Mouse (Mus musculus): ENCODE data around the gene Skor1.
A peak's percentile ranks its signal among the peaks of the same experiment; 100 is the strongest.

Skor1 gene

DNA sequence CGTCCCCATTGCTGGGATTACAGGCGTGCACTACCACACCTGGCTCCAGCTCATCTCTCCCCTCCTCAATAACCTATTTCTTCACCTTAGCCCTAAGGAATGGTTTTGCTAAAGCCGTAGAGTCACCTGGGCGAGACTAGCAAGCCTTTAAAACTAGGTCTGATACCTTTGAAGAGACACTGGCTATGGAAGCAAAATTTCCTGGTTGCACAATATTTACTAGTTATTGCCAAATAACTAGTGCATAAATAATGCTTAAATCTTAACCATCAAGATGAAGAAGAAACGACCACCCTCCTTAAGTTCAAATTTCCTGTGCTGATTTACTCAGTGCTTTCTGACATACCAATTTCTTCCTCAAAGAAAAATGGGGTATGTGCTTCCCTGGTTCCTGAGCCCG, 15.1 kb downstream of the Skor1 start:
- no peak for DNase-seq (ENCODE audit: low read depth, low spot score)

DNA sequence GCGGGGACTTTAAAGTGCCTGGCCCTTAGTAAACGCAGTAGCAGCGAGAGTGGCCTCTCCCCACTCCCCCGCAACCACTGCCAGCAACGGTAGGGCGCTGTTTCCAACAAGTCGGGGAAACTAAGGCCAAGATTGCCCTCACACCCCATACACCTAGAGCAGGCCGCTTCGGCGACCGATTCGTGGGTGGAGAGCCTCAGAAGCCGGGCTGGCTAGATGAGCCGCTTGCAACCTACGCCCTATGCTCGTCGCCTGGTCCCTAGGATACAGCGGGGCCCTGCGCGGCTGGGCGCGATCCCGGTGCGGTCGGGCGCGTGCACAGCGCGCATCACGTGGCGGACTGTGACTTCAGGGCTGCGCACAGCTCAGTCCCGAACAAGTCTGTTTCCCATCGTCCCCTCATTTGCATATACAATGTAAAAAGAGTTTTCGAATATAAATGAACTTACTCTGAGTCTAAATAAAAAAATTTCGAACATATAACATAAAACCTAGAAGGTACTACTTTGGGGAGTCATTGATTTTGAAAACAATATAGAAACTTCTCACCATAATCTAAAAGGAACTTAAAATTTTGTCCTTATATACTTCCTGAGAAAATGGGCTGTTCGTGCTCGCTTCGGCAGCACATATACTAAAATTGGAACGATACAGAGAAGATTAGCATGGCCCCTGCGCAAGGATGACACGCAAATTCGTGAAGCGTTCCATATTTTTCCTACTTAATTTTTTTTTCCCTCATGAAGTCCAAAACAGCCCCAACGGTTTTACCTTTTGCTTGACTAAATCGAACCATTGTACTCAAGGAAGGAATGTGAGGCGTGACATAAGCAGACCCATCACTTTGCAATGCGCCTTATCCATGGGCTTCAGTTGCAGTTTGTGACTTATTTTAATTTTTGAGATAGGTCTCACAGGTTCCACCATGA, 15.8 kb downstream of the Skor1 start:
- DNase-seq (ENCODE audit: low read depth, low spot score): peak; percentile 89

GRCm38 (mm10) chr9:63131957-63132602, 16.7 kb downstream of the Skor1 start:
- no peak for DNase-seq (ENCODE audit: low read depth, low spot score)

DNA sequence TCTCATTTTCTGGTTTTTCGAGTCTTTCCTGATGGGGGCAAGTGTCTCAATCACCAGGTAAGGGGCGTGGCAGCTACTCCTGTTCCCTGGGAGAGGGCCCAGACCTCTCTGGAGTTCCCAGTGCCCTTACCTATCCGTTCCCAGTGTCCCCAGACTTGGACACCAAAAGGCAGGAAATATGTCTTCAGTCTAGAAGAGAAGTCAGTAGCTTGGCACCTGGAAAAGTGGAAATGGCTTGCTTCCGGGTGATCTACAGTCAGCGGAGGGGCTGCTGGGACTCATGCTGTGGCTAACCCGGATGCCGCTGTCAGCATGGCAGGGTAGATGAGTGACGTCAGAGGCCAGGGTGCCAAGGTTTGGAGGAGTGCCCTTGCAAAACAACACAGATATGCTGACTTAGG, 19.1 kb downstream of the Skor1 start:
- no peak for DNase-seq (ENCODE audit: low read depth, low spot score)

DNA sequence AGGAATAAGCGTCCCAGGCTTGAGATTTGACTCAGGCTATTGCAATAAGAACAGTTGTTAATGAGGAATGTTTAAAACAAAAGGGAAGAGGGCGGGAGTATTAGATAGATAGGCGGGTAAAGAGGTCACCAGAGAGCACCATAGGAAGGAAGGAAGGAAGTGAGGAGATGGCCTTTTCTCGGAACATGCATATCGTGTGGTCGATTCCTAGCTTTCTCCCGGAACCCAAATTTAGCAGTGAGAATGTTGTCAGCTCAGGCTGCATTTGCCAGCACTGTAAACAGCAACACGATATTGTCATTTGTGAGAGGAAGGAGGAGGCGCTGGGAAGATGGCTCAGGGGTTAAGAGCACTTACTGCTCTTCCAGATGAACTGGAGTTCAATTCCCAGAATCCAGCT, 24.2 kb downstream of the Skor1 start:
- DNase-seq (ENCODE audit: low read depth, low spot score): no peak

GRCm38 (mm10) chr9:63123451-63124438, 25.0 kb downstream of the Skor1 start:
- no peak for DNase-seq (ENCODE audit: low read depth, low spot score)

DNA sequence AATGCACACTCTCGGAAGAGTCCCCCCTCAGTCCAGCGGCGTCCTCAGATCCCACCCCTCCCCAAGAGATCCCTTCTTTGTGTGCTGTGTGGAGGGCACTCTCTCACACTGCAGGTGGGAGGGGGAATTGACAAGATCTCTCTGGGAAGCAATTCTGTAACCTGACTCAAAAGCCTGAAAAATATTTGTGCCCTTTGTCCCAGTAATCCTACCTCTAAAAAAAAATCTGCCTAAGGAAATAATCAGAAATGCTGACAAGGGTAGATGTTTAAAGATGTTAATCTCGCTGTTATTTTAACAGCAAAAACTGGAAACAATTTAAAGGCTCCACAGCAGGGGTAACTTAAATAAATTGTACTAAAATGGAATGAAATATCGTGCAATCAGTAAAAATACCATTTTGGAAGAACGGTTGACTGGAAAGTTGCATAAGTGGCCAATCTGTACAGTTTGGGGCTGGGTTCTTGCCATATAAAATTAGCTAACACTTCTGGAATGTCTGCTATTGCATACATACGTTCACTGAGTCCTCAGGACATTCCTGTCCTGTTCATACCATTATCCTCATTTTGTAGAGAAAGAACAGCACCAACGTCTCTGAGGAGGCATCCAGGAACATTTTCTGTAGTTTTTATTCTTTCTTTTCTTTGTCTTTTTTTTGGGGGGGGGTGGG, 26.5 kb downstream of the Skor1 start:
- DNase-seq (ENCODE audit: low read depth, low spot score): no peak

DNA sequence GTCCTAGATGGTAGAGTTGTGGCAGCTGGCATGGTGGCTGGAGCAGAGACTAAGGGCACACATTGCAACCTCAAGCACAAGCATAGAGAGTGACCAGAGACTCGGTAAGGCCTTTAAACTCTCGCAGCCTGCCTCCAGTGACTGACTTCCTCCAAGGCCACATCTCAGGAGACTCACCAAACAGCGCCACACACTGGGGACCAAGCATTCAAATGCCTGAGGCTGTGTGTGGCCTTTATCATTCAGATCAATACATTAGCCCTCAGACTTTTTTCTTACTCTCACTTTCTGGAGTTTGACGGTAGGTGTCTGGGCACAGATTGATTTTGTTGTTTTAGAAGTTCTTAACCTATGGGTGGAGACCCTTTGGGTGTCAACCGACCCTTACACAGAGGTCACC, 30.4 kb downstream of the Skor1 start:
- no peak for DNase-seq (ENCODE audit: low read depth, low spot score)

DNA sequence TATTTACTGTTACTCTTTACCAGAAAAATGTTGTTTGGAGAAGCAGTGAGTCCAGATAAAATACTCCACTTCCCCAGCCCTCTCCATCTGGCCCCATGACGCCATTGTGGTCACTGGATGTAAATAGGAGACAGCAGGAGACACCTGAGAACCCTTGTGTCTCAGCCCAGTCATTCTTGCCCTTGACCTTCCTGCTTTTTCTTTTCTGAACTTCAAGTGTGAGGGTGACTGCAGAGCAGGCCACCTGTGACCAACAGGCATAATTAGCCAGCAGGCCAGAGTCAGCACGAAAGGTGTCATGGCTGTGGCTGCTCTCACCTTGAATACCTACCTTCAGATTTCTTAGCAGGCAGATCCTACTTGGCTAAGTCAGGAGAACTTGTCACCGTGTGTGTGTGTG, 36.2 kb downstream of the Skor1 start:
- no peak for DNase-seq (ENCODE audit: low read depth, low spot score)

DNA sequence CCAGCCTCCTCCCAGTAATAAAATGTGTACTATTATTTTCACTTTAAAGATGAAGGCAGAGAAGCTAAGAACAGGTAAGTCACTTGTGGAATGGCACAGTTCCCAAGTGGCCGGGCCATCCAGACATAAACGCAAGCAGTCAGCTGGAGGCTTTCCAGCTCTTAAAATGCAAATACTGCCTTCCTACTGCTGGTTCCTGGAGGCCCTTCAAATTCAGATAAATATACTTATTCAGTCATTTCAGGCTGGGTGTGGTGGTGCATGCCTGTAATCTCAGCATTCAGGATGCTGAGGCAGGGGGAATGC, 39.0 kb downstream of the Skor1 start:
- DNase-seq (ENCODE audit: low read depth, low spot score): no peak

GRCm38 (mm10) chr9:63109020-63109781, 39.6 kb downstream of the Skor1 start:
- DNase-seq (ENCODE audit: low read depth, low spot score): no peak

- DNase-seq (ENCODE audit: low read depth, low spot score): no peak
Observed at GRCm38 (mm10) chr9:63108580-63108979, 40.2 kb downstream of the Skor1 start.

- DNase-seq (ENCODE audit: low read depth, low spot score): no peak
Observed at GRCm38 (mm10) chr9:63100660-63101059, 48.1 kb downstream of the Skor1 start.

GRCm38 (mm10) chr9:63099876-63100275, 48.9 kb downstream of the Skor1 start:
- DNase-seq (ENCODE audit: low read depth, low spot score): no peak

GRCm38 (mm10) chr9:63099344-63099743, 49.4 kb downstream of the Skor1 start:
- no peak for DNase-seq (ENCODE audit: low read depth, low spot score)

GRCm38 (mm10) chr9:63098887-63099286, 49.9 kb downstream of the Skor1 start:
- no peak for DNase-seq (ENCODE audit: low read depth, low spot score)

DNA sequence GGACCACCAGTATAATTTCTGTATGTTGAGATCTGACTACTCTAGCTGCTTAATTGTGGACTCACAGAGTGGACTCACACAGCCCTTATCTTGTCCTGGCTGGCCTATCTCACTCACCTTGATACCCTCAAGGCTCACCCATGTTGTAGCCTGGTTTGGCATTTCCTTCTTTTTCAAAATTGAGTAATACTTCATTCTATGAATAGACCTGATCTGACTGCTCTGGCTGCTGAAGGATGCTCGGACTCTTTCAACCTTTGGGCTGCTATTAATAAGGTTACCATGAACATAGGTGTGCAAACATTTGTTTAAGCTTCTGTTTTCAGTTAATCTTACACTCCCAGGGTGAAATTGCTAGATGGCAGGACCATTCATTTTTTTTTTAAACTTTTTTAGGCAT, 51.6 kb downstream of the Skor1 start:
- no peak for DNase-seq (ENCODE audit: low read depth, low spot score)

- no peak for DNase-seq (ENCODE audit: low read depth, low spot score)
Observed at GRCm38 (mm10) chr9:63094030-63094429, 54.7 kb downstream of the Skor1 start.

DNA sequence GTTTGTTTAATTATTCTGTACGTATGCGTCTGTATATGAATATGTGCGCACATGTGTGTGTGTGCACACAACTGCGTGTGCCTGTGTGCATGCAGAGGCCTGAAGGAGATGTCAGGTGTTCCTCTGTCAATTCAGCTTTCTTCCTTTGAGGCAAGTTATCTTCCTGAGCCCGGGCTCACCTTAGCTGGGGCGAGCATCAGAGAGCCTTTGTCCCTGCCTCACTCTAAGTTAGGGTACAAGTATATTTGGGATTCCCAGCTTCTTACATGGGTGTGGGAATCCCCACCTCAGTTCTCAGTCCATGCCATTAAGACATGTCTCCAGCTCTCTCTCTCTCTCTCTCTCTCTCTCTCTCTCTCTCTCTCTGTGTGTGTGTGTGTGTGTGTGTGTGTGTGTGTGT, 56.2 kb downstream of the Skor1 start:
- DNase-seq (ENCODE audit: low read depth, low spot score): no peak

DNA sequence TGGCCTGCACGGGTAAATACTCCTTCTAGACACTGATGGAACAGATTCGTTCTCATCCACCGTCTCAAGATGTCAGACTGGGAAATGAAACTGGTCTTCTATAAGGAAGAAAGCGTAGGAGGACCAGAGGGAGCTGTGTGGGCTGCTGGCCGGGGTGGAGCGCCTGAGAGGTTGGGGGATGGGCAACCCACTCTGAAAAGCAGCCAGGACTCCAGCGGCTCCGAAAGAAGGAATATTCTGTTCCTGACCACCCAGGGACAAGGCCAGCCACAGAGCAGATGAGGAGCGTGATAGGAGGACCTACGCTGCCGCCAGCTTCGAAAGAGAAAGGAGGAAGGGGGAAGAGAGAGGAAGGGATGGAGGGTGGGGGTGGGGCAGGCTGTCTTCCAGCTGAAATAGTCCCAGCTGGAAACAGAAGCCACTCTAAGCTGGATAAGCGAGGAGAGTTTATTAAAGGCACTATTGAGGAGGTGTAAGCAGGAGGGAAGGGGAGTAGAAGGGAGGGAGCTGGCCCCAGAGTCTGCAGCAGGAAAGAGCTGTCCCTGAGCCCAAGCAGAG, 56.7 kb downstream of the Skor1 start:
- peak; percentile 48 for DNase-seq (ENCODE audit: low read depth, low spot score)

All from telencephalon, adult 2 months (tissue).